Mouse (Mus musculus): ENCODE measurements around the gene Il15.

- TF ChIP-seq CTCF (IDR thresholded peaks at IDR 0.05; ENCODE audit: extremely low read depth, insufficient read depth, low read length) (no peak), POLR2A (IDR thresholded peaks at IDR 0.05; ENCODE audit: extremely low read depth, insufficient read depth, low read length) (no peak)
These were observed 71.3 kb downstream of the Il15 start for GRCm38 (mm10) chr8:82331675-82332234.

Data from cortical plate, adult 2 months (tissue).